Mouse (Mus musculus): ENCODE measurements at regions not wholly inside any gene's neighbourhood (a gene's known extent, or its start where the extent isn't known, plus 50 kb on each side); places are given as distances from the start of the nearest gene placed in this dataset.

DNA sequence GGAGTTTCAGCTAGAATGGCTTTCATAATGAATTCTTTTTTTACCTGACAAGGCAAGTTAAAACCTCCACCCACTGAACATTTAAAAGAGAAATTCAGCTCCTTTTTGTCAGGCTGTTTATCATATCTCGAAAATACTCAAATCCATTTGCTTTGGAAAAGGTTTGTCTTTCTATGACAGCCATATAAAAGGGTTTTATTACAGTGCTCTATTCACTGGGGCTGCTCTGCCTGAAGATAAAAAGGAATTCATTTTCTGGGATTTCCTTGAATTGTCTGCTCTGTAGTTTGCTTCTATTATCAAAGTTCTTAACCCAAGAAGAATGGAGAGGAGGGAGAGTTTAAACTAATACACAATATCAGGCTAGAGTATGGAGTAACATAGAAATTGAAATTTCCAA lies 442.8 kb downstream of the 9430069I07Rik start:
- Histone ChIP-seq H3K27ac (replicated peaks) (no peak overlapping the region), H3K4me3 (ENCODE audit: low read depth, low read length) (no peak overlapping the region), H3K4me1 (replicated peaks; ENCODE audit: control insufficient read depth, insufficient read depth) (no peaks in the 10 kb centered on the region), H3K36me3 (ENCODE audit: control insufficient read depth, insufficient read depth, low read length) (no peaks in the 10 kb centered on the region), H3K4me2 (replicated peaks; ENCODE audit: low read depth) (no peak overlapping the region), H3K9ac (ENCODE audit: low read length) (no peak overlapping the region), H3K27me3 (ENCODE audit: control insufficient read depth, insufficient read depth, low read length) (no peaks in the 10 kb centered on the region), H3K9me3 (ENCODE audit: control insufficient read depth, low read length) (no peaks in the 10 kb centered on the region)
- TF ChIP-seq EP300 (optimal IDR thresholded peaks at IDR 0.05) (no peak), CTCF (IDR thresholded peaks at IDR 0.05; ENCODE audit: low read depth) (no peak)
- 25% methylated on average over 1 of the region's 1 CpGs for WGBS
- no peak for ATAC-seq (ENCODE audit: low FRiP score, low TSS enrichment)
- DNase-seq (ENCODE audit: low spot score) = no peak

DNA sequence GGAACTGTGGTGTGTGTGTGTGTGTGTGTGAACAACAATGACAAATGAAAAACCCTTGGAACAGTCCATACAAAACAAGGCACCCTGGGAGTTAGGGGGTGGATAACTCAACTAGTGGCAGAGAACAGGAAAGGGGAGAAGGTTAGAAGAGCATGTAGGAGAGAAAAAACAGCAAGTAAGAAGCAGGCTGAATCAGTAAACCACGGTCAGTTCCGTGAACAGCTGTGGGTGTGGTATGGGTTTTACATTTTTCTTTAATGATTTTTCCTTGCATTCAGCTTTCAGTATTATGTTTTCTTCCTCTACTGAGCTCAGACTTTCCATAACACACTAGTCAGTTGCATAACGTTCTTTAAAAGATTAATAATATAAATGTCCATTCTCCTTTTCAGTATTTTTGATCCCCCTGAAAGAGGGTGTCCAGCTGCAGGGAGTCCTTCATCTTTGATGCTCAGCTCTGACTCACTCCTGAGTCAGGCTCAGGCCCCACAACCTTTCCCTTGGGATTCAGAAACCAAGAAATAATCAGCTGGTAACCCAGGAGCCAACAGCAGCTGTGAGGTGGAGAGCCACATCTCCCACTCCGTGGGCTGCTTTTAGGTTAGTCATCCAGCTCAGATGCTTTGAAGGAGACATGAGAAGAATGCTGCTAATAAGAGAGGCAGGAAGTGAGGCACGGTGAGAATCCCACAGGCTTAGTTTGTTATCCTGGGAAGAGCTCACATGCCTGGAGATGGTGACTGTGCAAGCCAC lies 450.8 kb downstream of the 9430069I07Rik start:
- TF ChIP-seq EP300 (optimal IDR thresholded peaks at IDR 0.05) (no peak), CTCF (IDR thresholded peaks at IDR 0.05; ENCODE audit: low read depth) (no peak)
- ATAC-seq (ENCODE audit: low FRiP score, low TSS enrichment) (no peak), DNase-seq (ENCODE audit: low spot score) (no peak)
- Histone ChIP-seq H3K27ac (replicated peaks) (no peak overlapping the region), H3K36me3 (ENCODE audit: control insufficient read depth, insufficient read depth, low read length) (no peaks in the 10 kb centered on the region), H3K9ac (ENCODE audit: low read length) (no peak overlapping the region), H3K9me3 (ENCODE audit: control insufficient read depth, low read length) (no peaks in the 10 kb centered on the region), H3K4me3 (ENCODE audit: low read depth, low read length) (no peak overlapping the region), H3K4me2 (replicated peaks; ENCODE audit: low read depth) (no peak overlapping the region), H3K27me3 (ENCODE audit: control insufficient read depth, insufficient read depth, low read length) (no peaks in the 10 kb centered on the region), H3K4me1 (replicated peaks; ENCODE audit: control insufficient read depth, insufficient read depth) (no peaks in the 10 kb centered on the region)
- 54% methylated on average over 5 of the region's 5 CpGs for WGBS

DNA sequence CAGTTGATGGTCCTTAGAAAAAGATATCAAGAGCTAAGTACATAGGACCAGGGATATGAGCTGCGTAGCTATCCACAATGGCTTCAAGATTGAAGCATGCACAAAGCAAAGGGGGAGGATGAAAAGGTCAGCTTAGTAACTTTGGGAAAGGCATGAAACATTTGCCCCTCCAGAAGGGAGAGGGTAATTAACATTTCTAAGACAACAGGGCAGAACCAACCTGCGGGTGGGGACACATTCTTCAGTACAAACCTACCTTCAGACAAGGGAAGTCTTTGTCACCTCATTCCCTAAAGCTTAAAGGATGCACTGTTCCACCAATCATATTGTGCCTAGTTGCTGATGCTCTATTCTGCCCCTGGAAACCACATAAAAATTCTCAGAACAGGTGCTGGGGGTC lies 461.6 kb downstream of the 9430069I07Rik start:
- WGBS = 81% methylated on average over 2 of the region's 2 CpGs
- H3K4me2 ChIP-seq (replicated peaks; ENCODE audit: low read depth) = no peak overlapping the region
- no peak for ATAC-seq (ENCODE audit: low FRiP score, low TSS enrichment)
- no peak overlapping the region for H3K4me3 ChIP-seq (ENCODE audit: low read depth, low read length)
- DNase-seq (ENCODE audit: low spot score) = no peak
- TF ChIP-seq EP300 (optimal IDR thresholded peaks at IDR 0.05) (no peak), CTCF (IDR thresholded peaks at IDR 0.05; ENCODE audit: low read depth) (no peak)
- H3K27ac ChIP-seq (replicated peaks) = no peak overlapping the region
- no peaks in the 10 kb centered on the region for H3K9me3 ChIP-seq (ENCODE audit: control insufficient read depth, low read length)
- no peaks in the 10 kb centered on the region for H3K36me3 ChIP-seq (ENCODE audit: control insufficient read depth, insufficient read depth, low read length)
- no peaks in the 10 kb centered on the region for H3K27me3 ChIP-seq (ENCODE audit: control insufficient read depth, insufficient read depth, low read length)
- no peaks in the 10 kb centered on the region for H3K4me1 ChIP-seq (replicated peaks; ENCODE audit: control insufficient read depth, insufficient read depth)
- H3K9ac ChIP-seq (ENCODE audit: low read length) = no peak overlapping the region

- H3K9ac ChIP-seq (ENCODE audit: low read length) = no peak overlapping the region
- no peaks in the 10 kb centered on the region for H3K36me3 ChIP-seq (ENCODE audit: control insufficient read depth, insufficient read depth, low read length)
- ATAC-seq (ENCODE audit: low FRiP score, low TSS enrichment) (no peak), DNase-seq (ENCODE audit: low spot score) (no peak)
- no peaks in the 10 kb centered on the region for H3K27me3 ChIP-seq (ENCODE audit: control insufficient read depth, insufficient read depth, low read length)
- H3K4me1 ChIP-seq (replicated peaks; ENCODE audit: control insufficient read depth, insufficient read depth) = no peaks in the 10 kb centered on the region
- H3K4me3 ChIP-seq (ENCODE audit: low read depth, low read length) = no peak overlapping the region
- WGBS = 88% methylated on average over 4 of the region's 4 CpGs
- no peaks in the 10 kb centered on the region for H3K9me3 ChIP-seq (ENCODE audit: control insufficient read depth, low read length)
- TF ChIP-seq CTCF (IDR thresholded peaks at IDR 0.05; ENCODE audit: low read depth) (no peak), EP300 (optimal IDR thresholded peaks at IDR 0.05) (no peak)
- H3K4me2 ChIP-seq (replicated peaks; ENCODE audit: low read depth) = no peak overlapping the region
- no peak overlapping the region for H3K27ac ChIP-seq (replicated peaks)
Measured at GRCm38 (mm10) chr15:33890606-33891005, 467.1 kb downstream of the 9430069I07Rik start.

GRCm38 (mm10) chr15:33888865-33889368 lies 468.8 kb downstream of the 9430069I07Rik start:
- TF ChIP-seq EP300 (optimal IDR thresholded peaks at IDR 0.05) (no peak), CTCF (IDR thresholded peaks at IDR 0.05; ENCODE audit: low read depth) (no peak)
- H3K4me2 ChIP-seq (replicated peaks; ENCODE audit: low read depth) = no peak overlapping the region
- no peak overlapping the region for H3K27ac ChIP-seq (replicated peaks)
- H3K27me3 ChIP-seq (ENCODE audit: control insufficient read depth, insufficient read depth, low read length) = no peaks in the 10 kb centered on the region
- 82% methylated on average over 1 of the region's 1 CpGs for WGBS
- no peaks in the 10 kb centered on the region for H3K36me3 ChIP-seq (ENCODE audit: control insufficient read depth, insufficient read depth, low read length)
- DNase-seq (ENCODE audit: low spot score) = no peak
- no peaks in the 10 kb centered on the region for H3K9me3 ChIP-seq (ENCODE audit: control insufficient read depth, low read length)
- ATAC-seq (ENCODE audit: low FRiP score, low TSS enrichment) = no peak
- no peaks in the 10 kb centered on the region for H3K4me1 ChIP-seq (replicated peaks; ENCODE audit: control insufficient read depth, insufficient read depth)
- no peak overlapping the region for H3K4me3 ChIP-seq (ENCODE audit: low read depth, low read length)
- H3K9ac ChIP-seq (ENCODE audit: low read length) = no peak overlapping the region

DNA sequence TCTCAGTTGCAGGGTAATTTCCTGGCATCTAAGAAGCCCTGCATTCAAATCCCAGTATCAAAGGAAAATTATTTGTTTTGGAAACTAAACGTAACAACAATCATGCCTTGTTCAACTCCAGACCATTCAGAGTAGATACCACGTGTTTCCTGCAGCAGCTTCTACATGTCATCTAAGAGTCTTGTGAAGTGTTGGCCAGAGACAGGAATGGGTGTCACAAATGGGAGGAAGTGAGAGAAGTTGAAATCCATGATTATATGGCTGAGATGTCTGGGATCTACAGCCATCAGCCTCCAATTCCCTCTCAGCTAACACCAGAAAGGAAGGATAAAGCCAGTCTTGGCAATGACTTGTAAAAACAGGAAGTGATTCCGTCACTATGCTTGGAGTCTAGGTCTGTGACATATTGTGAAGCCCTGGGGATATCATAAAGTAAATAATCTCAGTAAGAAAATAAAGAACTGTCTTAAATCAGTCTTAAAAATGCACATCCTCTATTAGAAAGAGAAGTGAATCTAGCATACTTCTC lies 495.4 kb downstream of the 9430069I07Rik start:
- no peak overlapping the region for H3K4me2 ChIP-seq (replicated peaks; ENCODE audit: low read depth)
- H3K4me1 ChIP-seq (replicated peaks; ENCODE audit: control insufficient read depth, insufficient read depth) = no peaks in the 10 kb centered on the region
- no peaks in the 10 kb centered on the region for H3K36me3 ChIP-seq (ENCODE audit: control insufficient read depth, insufficient read depth, low read length)
- 51% methylated on average over 3 of the region's 3 CpGs for WGBS
- H3K27ac ChIP-seq (replicated peaks) = no peak overlapping the region
- no peak for TF ChIP-seq EP300 (optimal IDR thresholded peaks at IDR 0.05)
- no peak for TF ChIP-seq CTCF (IDR thresholded peaks at IDR 0.05; ENCODE audit: low read depth)
- H3K9ac ChIP-seq (ENCODE audit: low read length) = no peak overlapping the region
- DNase-seq (ENCODE audit: low spot score) (no peak), ATAC-seq (ENCODE audit: low FRiP score, low TSS enrichment) (no peak)
- no peaks in the 10 kb centered on the region for H3K9me3 ChIP-seq (ENCODE audit: control insufficient read depth, low read length)
- no peak overlapping the region for H3K4me3 ChIP-seq (ENCODE audit: low read depth, low read length)
- no peaks in the 10 kb centered on the region for H3K27me3 ChIP-seq (ENCODE audit: control insufficient read depth, insufficient read depth, low read length)
